Mouse (Mus musculus): ENCODE data around the gene Rcc1l. TPM values are rescaled to one million over a fixed set of nuclear protein-coding genes. Genes with fewer than 3 reads are reported as not detected.

Gene Rcc1l
- polyA plus RNA-seq, 1 experiment = 14.0 TPM

- 10% methylated on average over 10 of the region's 10 CpGs for WGBS
- no peak for DNase-seq (ENCODE audit: low read depth, low spot score)
These were observed 878 bp downstream of the Rcc1l start for GRCm38 (mm10) chr5:134175696-134176095.

- 28% methylated on average over 4 of the region's 4 CpGs for WGBS
- DNase-seq (ENCODE audit: low read depth, low spot score) = no peak
These were observed 3.4 kb downstream of the Rcc1l start for GRCm38 (mm10) chr5:134173206-134173605.

GRCm38 (mm10) chr5:134170167-134170566, 6.4 kb downstream of the Rcc1l start:
- DNase-seq (ENCODE audit: low read depth, low spot score) = no peak
- WGBS = 91% methylated on average over 8 of the region's 8 CpGs

GRCm38 (mm10) chr5:134169231-134169630, 7.3 kb downstream of the Rcc1l start:
- WGBS = 93% methylated on average over 10 of the region's 10 CpGs
- no peak for DNase-seq (ENCODE audit: low read depth, low spot score)

GRCm38 (mm10) chr5:134168033-134168432, 8.5 kb downstream of the Rcc1l start:
- WGBS = 90% methylated on average over 9 of the region's 9 CpGs
- DNase-seq (ENCODE audit: low read depth, low spot score) = no peak

GRCm38 (mm10) chr5:134166642-134167041, 9.9 kb downstream of the Rcc1l start:
- DNase-seq (ENCODE audit: low read depth, low spot score) = no peak
- WGBS = 94% methylated on average over 7 of the region's 7 CpGs

- 37% methylated on average over 5 of the region's 5 CpGs for WGBS
- DNase-seq (ENCODE audit: low read depth, low spot score) = no peak
These were observed 11.9 kb downstream of the Rcc1l start for GRCm38 (mm10) chr5:134164688-134165087.

- WGBS = 78% methylated on average over 7 of the region's 7 CpGs
- DNase-seq (ENCODE audit: low read depth, low spot score) = no peak
These were observed 20.6 kb downstream of the Rcc1l start for GRCm38 (mm10) chr5:134155916-134156466.

- DNase-seq (ENCODE audit: low read depth, low spot score) = no peak
- WGBS = 80% methylated on average over 11 of the region's 11 CpGs
These were observed 24.7 kb downstream of the Rcc1l start for GRCm38 (mm10) chr5:134151895-134152294.

- DNase-seq (ENCODE audit: low read depth, low spot score) = no peak
- WGBS = 81% methylated on average over 4 of the region's 4 CpGs
These were observed 28.4 kb downstream of the Rcc1l start for GRCm38 (mm10) chr5:134148153-134148552.

GRCm38 (mm10) chr5:134147194-134147753, 29.3 kb downstream of the Rcc1l start:
- no peak for DNase-seq (ENCODE audit: low read depth, low spot score)
- 81% methylated on average over 10 of the region's 10 CpGs for WGBS

- DNase-seq (ENCODE audit: low read depth, low spot score) = no peak
- WGBS = 91% methylated on average over 8 of the region's 8 CpGs
These were observed 31.6 kb downstream of the Rcc1l start for GRCm38 (mm10) chr5:134144986-134145385.

GRCm38 (mm10) chr5:134142381-134142780, 34.2 kb downstream of the Rcc1l start:
- 85% methylated on average over 11 of the region's 11 CpGs for WGBS
- no peak for DNase-seq (ENCODE audit: low read depth, low spot score)

- WGBS = 53% methylated on average over 7 of the region's 7 CpGs
- no peak for DNase-seq (ENCODE audit: low read depth, low spot score)
These were observed 35.3 kb downstream of the Rcc1l start for GRCm38 (mm10) chr5:134141236-134141635.

GRCm38 (mm10) chr5:134139429-134139828, 37.1 kb downstream of the Rcc1l start:
- WGBS = 82% methylated on average over 6 of the region's 6 CpGs

GRCm38 (mm10) chr5:134137933-134138332, 38.6 kb downstream of the Rcc1l start:
- 81% methylated on average over 5 of the region's 5 CpGs for WGBS
- no peak for DNase-seq (ENCODE audit: low read depth, low spot score)

More at GRCm38 (mm10) chr5:134139429-134139828, 37.1 kb downstream of the Rcc1l start:
- DNase-seq (ENCODE audit: low read depth, low spot score) = no peak

- DNase-seq (ENCODE audit: low read depth, low spot score) = no peak
- WGBS = 88% methylated on average over 12 of the region's 12 CpGs
These were observed 40.6 kb downstream of the Rcc1l start for GRCm38 (mm10) chr5:134136022-134136421.

- DNase-seq (ENCODE audit: low read depth, low spot score) = no peak
- WGBS = 42% methylated on average over 4 of the region's 4 CpGs
These were observed 45.0 kb downstream of the Rcc1l start for GRCm38 (mm10) chr5:134131586-134131985.

- WGBS = 83% methylated on average over 2 of the region's 2 CpGs
- DNase-seq (ENCODE audit: low read depth, low spot score) = no peak
These were observed 50.3 kb downstream of the Rcc1l start for GRCm38 (mm10) chr5:134126232-134126631.

- 75% methylated on average over 6 of the region's 6 CpGs for WGBS
- no peak for DNase-seq (ENCODE audit: low read depth, low spot score)
These were observed 52.7 kb downstream of the Rcc1l start for GRCm38 (mm10) chr5:134123846-134124245.

- no peak for DNase-seq (ENCODE audit: low read depth, low spot score)
- WGBS = 73% methylated on average over 4 of the region's 4 CpGs
These were observed 54.7 kb downstream of the Rcc1l start for GRCm38 (mm10) chr5:134121893-134122259.
